Mouse (Mus musculus) cerebellum, adult 8-10 months (tissue): Measurements from ENCODE around the gene 4930524N10Rik.

ENCODE experiments used
- DNase-seq: peaks from one replicate; pipeline ENCODE4 v3.0.0; 2022

The 4930524N10Rik gene

DNA sequence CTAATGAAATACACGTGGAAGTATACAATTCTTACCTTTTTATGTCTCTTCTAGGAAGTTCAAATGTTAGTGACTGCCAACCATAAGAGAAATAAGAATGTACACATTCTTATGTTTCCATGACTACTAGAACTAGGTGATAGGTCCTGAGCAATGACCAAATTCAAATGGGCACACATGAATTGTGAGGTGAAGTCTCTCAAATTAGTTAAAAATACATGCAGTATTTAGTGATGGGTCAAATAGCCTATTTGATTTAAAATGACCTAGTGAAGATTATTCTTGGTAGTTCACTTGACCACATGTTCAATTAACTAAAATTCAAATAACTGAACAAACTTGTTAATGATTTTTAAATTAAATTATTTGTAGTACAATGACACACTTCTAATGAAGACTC is at the start of gene 4930524N10Rik:
Gene 4930524N10Rik (minus strand): TSS at position 101 of the 400 bp plus-strand sequence.
- DNase-seq = no peak

DNA sequence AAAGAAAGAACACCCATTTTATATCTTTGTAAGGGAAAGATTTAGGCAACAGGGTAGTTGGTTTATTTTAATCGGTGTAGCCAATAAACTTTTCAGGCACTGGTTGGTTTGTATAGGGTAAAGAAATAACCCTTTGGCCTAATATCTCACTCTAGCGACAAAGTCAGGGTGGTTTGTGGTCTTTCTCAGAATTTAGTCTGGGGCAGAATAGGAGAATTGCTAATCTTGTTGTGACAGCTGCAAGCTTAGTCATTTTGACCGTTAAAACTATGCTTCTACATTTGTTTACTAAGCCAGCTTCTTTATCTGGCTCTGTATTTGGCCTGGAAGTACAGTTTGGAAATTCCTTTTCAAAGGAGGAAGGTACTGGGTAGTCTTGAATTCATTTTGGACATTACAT is 6.8 kb upstream of the 4930524N10Rik start:
- no peak for DNase-seq

DNA sequence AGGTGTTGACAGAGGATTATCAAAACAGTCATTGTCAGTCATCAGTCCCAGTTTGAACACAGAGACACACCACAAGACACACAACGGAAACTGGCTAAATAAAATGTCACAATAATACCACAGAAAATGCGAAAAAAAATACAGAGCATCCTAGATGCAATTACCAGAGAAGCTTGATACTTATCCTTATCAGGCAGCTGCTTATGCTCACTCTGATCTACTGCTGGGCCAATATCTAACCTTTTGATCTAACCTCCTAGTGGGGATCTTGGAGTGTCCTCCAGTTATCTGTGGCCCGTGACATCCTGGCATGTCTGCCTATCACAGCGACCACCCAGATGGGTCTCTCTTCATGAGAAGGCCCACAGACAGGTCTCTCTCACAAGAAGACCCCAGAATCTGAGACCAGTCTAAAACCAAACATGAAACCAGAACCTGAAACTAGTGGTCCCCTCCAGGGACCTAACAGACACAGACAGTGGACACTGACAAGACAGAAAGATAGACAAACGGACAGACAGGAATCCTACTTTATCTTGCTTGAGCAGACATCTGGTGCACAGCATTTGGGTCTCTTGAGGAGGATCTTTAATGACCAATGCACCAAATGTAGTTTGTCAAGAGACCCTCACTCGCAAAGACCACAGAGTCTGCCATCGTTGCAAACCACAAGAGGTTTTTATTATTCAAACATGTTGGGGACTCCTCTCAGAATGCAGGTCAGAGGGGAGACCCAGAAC is 6.3 kb upstream of the 4930524N10Rik start:
- DNase-seq = no peak

- DNase-seq = no peak
These were observed 4.7 kb upstream of the 4930524N10Rik start for GRCm38 (mm10) chrX:154347933-154348332.
